Mouse (Mus musculus) retina, adult 2 months (tissue): ENCODE data around the gene Erc1.

Experiments used
- DNase-seq: peaks from one replicate; pipeline ENCODE4 v3.0.0-alpha.2; 2012; ENCODE audit warnings: low read depth, low spot score

Erc1 gene

GRCm38 (mm10) chr6:119595440-119595839 is 252.5 kb downstream of the Erc1 start:
- no peak for DNase-seq

DNA sequence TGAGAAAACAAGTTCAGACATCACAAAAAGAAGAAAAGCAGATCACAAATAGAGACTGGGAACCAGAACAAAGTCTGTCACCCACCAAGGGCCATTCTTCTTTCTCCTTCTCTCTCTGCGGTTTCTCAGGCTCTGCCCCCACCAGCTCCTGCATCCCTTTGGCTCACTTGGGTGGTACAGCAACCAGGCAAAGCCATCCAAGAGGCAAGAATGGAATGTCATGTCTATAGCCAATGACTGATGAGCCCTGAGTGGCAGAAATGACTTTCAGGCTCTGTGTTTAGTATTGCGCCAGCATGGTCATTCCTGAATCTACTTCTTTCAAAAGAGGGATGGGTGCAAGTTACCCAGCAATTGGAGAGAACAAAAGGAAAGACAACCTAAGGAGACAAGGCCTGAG is 257.1 kb downstream of the Erc1 start:
- DNase-seq, result no peak

- no peak for DNase-seq
Measured at GRCm38 (mm10) chr6:119587897-119588296, 260.1 kb downstream of the Erc1 start.

- DNase-seq, result no peak
Measured at GRCm38 (mm10) chr6:119587454-119587853, 260.5 kb downstream of the Erc1 start.

DNA sequence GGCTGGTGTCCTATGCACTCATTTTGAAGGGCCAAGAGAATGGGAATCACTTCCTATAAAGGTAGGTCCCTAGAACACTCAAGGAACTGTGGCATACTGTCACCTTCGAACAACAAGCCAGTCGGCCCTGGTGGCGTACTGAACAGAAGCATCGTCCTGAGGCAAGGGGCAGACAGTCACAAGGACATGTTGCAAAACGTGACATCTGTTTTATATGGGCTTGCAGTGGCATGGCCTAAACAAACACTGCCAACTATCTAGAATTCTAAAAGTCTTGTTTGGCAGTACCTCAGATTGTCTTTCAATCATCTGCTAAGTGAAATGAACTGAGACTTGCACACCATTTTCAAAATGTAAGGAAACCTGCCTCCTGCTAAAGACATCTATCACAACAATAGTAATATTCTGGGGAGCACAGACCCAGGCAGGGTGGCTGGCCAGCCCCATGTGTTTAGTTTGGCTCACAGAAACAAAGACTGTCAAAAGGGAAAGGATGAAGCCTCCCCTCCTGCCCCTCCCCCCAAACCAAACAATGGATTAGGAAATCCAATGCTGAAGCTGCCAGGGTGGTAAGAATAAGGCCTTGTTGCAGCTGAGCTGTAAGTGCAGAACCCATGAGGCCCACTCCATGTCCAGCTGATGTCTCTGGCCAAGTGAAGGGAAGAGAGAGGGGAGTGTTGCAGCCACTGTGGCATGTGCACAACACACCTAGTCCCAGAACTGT is 262.2 kb downstream of the Erc1 start:
- DNase-seq, result no peak

GRCm38 (mm10) chr6:119584061-119584460 is 263.9 kb downstream of the Erc1 start:
- no peak for DNase-seq

GRCm38 (mm10) chr6:119583165-119583564 is 264.8 kb downstream of the Erc1 start:
- DNase-seq, result no peak

GRCm38 (mm10) chr6:119576706-119577105 is 271.3 kb downstream of the Erc1 start:
- DNase-seq, result no peak

DNA sequence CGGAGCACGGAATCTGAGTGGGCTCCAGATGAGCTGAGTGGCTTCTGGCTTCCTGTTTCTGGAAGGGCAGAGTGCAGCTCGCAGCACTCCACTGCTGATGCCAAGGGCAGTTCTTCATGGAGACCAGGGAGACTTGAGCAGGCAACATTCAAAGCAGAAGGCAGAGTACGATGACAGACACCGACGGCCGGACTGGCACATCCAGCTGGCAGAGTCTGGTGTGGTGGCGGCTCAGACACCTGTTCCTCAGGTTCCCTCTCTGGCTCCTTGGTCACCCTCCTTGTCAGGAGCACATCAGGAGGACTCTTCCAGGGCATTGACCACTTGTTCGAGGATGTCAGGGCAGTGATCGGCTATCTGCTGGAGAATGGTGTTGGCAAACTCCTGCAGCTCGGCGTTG is 272.6 kb downstream of the Erc1 start:
- no peak for DNase-seq

DNA sequence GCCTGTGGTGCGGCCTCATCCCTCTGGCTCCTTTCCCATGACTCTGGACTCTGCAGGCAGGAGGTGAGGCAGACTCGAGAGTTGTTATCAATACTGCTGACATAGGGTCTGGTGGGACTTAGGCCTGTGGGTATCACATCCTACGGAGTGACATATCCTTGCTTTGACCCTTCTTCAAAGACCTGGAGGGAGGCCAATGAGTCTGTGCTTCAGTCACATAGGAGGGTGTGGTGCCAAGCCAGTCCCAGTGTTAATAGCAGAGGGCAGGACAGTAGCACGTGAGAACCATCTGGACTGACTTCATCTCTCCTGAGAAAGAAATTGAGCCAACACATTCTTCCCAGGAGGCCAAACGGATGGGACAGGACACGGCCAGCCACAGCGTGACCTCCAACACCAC is 275.7 kb downstream of the Erc1 start:
- no peak for DNase-seq

DNA sequence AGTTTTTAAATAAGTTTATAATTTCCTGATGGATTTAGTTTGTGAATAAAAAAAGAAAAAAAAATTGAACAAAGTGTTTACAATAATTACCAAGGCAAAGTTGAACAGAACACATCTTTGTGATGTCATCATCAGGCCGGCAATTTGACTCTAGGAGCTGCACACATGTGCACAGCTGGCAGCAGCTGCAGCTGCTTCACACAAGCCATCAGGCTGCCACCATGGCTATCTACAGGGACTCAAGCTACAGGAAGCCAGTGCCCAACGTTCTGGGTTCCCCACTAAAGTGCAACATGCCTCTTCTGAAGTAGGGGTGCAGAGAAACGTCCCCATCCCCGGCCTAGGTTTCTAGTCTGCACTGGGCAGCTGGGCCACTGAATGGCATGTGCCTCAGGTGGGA is 277.2 kb downstream of the Erc1 start:
- DNase-seq, result no peak

GRCm38 (mm10) chr6:119568339-119568738 is 279.6 kb downstream of the Erc1 start:
- no peak for DNase-seq

DNA sequence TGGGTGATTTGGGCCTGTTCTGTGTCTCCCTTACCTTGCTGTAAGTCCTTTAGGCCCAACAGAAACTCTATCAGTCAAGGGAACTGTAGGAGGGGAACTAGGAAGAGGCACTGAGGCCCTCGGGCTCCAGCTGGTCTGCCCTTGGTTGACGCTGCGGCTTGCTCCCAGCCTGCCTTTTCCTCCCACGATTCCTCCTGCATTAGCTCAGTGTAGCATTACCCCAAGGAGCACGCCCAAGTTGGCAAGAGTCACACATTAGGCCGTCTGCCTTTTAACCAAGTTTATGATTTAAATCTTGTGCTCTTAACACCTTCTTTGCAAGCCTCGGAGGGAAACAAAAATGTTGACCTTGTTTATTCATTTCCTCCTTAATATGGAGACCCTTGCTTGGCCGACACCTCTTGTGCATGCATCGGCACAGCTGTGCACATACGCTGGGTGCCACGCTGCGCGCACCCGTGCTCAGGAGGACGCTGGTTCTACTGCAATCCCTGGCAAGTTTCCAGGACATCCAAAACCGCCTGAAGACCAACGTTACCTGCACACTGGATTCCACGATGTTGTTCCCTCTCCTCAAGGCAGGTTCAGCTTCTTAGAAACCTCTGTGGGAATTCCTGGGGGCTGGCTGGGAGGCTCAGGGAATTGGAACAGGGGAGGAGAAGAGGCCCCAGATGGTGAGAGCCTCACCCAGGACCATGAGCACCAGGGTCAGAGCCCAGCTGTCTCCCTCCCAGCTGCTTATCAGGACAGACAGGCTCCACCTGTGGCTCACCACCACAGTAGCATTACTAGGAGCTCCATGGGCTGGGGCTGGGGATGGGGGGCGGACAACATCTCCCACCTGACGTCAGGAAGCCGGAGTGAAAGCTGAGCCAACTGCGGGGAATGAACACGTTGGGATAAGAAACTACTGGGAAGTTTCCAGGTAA is 282.3 kb downstream of the Erc1 start:
- no peak for DNase-seq

GRCm38 (mm10) chr6:119562558-119562957 is 285.4 kb downstream of the Erc1 start:
- no peak for DNase-seq

DNA sequence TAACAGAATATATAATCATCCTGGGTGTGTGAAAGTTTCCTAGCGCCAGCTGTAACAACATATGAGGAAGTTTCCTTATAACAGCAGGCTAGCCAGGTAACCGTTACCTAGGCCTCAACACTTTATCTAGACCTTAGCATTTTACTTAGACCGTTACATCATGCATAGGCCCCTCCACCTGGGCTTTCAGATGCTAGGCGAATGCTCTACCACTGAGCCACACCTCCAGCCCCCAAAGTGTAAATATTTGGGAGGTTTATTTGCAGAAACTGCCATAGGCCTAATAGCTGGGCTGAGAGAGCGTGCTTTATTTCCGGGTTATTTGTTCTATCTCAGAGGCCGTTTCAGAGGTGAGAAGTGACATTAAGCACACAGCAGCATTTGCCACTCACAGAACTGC is 289.1 kb downstream of the Erc1 start:
- no peak for DNase-seq

GRCm38 (mm10) chr6:119554439-119554838 is 293.5 kb downstream of the Erc1 start:
- DNase-seq, result no peak

GRCm38 (mm10) chr6:119544518-119544864 is 303.5 kb downstream of the Erc1 start:
- no peak for DNase-seq

DNA sequence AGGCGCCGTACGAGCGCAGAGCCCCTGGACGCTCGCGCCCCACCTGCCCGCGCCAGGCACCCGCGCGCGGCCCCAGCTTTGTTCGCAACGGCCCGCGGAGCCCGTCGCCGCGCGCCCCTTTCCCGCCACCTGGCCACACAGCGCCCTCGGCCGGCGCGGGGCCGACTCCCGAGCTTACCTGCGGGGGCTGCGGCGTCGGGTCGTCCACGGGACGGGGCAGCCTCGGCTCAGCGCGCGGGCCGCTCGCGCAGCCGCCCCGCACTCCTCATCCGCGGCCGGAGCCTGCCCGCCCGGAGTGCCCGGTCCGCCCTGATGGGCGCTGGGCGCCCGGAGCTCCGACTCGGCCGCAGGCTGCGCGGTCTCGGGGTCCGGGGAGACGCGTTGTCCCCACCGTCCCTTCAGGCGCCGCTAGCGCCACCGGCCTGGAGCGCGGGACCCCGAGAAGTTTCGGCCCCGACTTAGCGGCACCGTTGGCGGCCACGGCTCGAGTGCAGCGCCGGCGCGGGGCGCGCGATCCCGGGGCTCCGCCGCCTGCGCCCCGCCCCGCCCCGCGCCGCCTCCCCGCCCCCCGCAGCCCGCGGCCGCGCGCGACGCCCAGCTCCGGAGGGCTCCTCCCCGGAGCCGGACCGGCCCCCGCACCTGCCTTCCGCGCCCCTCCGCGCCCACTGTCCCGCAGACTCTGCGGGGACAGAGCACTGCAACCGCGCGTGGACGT is 304.0 kb downstream of the Erc1 start, which contains the start of gene Wnt5b:
Gene Wnt5b, minus strand, starts transcription at position 545 of the 715 bp plus-strand sequence.
- no peak for DNase-seq

- DNase-seq, result no peak
Measured at GRCm38 (mm10) chr6:119543456-119543802, 304.5 kb downstream of the Erc1 start.

DNA sequence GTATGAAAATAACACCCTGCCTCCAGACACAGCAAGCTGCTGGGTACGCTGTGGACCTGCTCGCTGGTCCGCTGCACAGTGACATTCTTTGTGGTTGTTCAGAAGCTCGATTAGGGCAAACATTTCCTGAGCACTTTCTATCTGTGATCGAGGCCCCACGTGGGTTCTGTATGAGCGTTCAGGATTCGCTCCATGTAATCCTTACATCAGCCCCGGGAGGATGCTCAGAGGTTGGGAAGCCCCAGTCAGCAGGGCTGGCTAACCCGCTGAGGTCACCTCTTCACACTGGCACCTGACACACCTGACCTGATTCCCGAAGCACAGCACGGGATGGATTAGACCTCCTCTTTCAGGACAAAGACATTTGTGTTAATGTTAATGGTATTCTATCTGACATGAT is 312.1 kb downstream of the Erc1 start:
- no peak for DNase-seq

- DNase-seq, result no peak
Measured at GRCm38 (mm10) chr6:119533170-119533709, 314.7 kb downstream of the Erc1 start.

GRCm38 (mm10) chr6:119529659-119530058 is 318.3 kb downstream of the Erc1 start:
- no peak for DNase-seq
